Mouse (Mus musculus): Measurements from ENCODE around the gene Gm614. TPM values are rescaled to one million over a fixed set of nuclear protein-coding genes. Genes with fewer than 3 reads are reported as not detected.

Gene Gm614
- total RNA-seq (2021) = 1.1 TPM in 1 of 2 replicates, not detected in the other
- long read RNA-seq, experiment 1 = 0 reads
- long read RNA-seq, experiment 2 = 0 reads

GRCm38 (mm10) chrX:101263892-101264291 is at the start of gene Gm614:
Gm614 (minus strand) TSS chrX:101263992.
- DNase-seq = no peak

- no peak for DNase-seq
Observed at GRCm38 (mm10) chrX:101309299-101309698, 45.5 kb upstream of the Gm614 start.

- no peak for DNase-seq
Observed at GRCm38 (mm10) chrX:101304646-101305045, 40.9 kb upstream of the Gm614 start.

- DNase-seq = no peak
Observed at GRCm38 (mm10) chrX:101301654-101302053, 37.9 kb upstream of the Gm614 start.

GRCm38 (mm10) chrX:101300427-101301030 is 36.7 kb upstream of the Gm614 start:
- peak; percentile 45 for DNase-seq

- DNase-seq = peak; percentile 11
Observed at GRCm38 (mm10) chrX:101299473-101300426, 36.0 kb upstream of the Gm614 start.

- peak; percentile 55 for DNase-seq
Observed at GRCm38 (mm10) chrX:101299055-101299454, 35.3 kb upstream of the Gm614 start, which contains the start of gene Nlgn3. Nlgn3 (plus strand) TSS chrX:101299168.

GRCm38 (mm10) chrX:101290111-101290510 is 26.3 kb upstream of the Gm614 start:
- DNase-seq = no peak

GRCm38 (mm10) chrX:101289037-101289436 is 25.2 kb upstream of the Gm614 start:
- DNase-seq = no peak

GRCm38 (mm10) chrX:101288432-101288831 is 24.6 kb upstream of the Gm614 start:
- no peak for DNase-seq

GRCm38 (mm10) chrX:101287543-101287942 is 23.8 kb upstream of the Gm614 start:
- no peak for DNase-seq

GRCm38 (mm10) chrX:101285953-101286670 is 22.3 kb upstream of the Gm614 start:
- DNase-seq = no peak

- peak; percentile 73 for DNase-seq
Observed at GRCm38 (mm10) chrX:101285534-101285933, 21.7 kb upstream of the Gm614 start.

GRCm38 (mm10) chrX:101282813-101283212 is 19.0 kb upstream of the Gm614 start:
- no peak for DNase-seq

GRCm38 (mm10) chrX:101273875-101274738 is 10.3 kb upstream of the Gm614 start, which contains the start of gene Med12:
Med12 (plus strand) TSS chrX:101274030.
- DNase-seq = peak; percentile 95

GRCm38 (mm10) chrX:101273410-101273809 is 9.6 kb upstream of the Gm614 start:
- DNase-seq = no peak

- DNase-seq = no peak
Observed at GRCm38 (mm10) chrX:101268755-101269124, 4.9 kb upstream of the Gm614 start, which contains the start of gene Gm20489. Gm20489 (minus strand) TSS chrX:101269023.

- DNase-seq = peak; percentile 7
Observed at GRCm38 (mm10) chrX:101268025-101268754, 4.4 kb upstream of the Gm614 start, which contains the start of gene Il2rg. Il2rg (minus strand) TSS chrX:101268255.

- no peak for DNase-seq
Observed at GRCm38 (mm10) chrX:101266631-101267030, 2.8 kb upstream of the Gm614 start.
